Comparison of ENCODE assay signal across 9 mouse cellular contexts in the genomic region with DNA sequence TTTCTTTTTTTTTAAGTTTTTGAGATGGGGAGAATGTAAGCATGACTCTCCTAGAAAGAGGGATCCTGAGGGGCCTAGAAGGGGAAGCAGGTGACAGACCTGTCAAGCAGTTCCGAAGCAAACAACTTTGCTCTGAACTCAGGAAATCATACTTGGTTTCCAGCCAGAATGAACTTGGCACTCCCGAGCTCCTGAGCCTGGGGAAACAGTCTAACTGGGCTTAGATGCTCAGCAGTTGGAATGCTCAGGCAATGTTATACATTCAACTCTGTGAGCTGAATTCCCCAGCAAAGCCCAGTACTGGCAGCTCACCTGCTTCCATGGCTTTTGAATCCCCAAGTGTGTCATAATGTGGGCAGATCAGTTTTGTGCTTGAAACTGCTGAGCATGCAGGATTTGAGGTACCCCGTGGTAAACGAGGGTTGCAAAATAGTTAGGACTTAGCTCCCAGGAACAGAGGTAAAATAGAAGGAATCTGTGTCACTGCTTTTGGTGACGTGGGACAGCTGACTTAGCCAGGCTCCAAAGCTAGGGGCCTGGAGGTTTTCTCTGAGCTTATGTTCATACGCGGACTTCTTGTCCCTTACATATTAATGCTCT. TPM values are rescaled to one million over a fixed set of nuclear protein-coding genes. Genes with fewer than 3 reads are reported as not detected.
DNase-seq lines count a peak whose midpoint lies in the region; ATAC-seq and TF ChIP-seq lines count a peak whose summit lies in the region.
"Had no signal": no experiment of that assay in that cellular context is flagged by ENCODE, and none has a peak within 500 bp of the region (broad histone marks: within the 10 kb centered on the region; RNA-seq: fewer than 3 reads in every experiment).

No protein-coding gene starts in this region.

- H3K4me3 ChIP-seq in heart, embryonic 14.5 days (ENCODE audit: control insufficient read depth in 1 of 2, insufficient read depth in 1 of 2, low read depth in 1 of 2, low read length in 2 of 2), result no peak overlapping the region
- no peak overlapping the region for H3K4me3 ChIP-seq in heart, embryonic 11.5 days (ENCODE audit: low read depth, low read length)
- no peak overlapping the region for H3K4me3 ChIP-seq in stomach, embryonic 14.5 days (ENCODE audit: low read depth, low read length)
- no peak overlapping the region for H3K4me3 ChIP-seq in stomach, postnatal 0 days (ENCODE audit: low read depth, low read length)
- no peak overlapping the region for H3K4me3 ChIP-seq in limb, embryonic 13.5 days

- no peak for TF ChIP-seq EP300 in stomach, postnatal 0 days (optimal IDR thresholded peaks at IDR 0.05)

- H3K4me2 ChIP-seq in heart, embryonic 14.5 days (ENCODE audit: low read length), result no peak overlapping the region
- no peak overlapping the region for H3K4me2 ChIP-seq in heart, embryonic 11.5 days
- H3K4me2 ChIP-seq in stomach, embryonic 14.5 days (replicated peaks; ENCODE audit: low read depth, low read length), result no peak overlapping the region
- H3K4me2 ChIP-seq in stomach, postnatal 0 days (replicated peaks; ENCODE audit: low read depth), result no peak overlapping the region
- H3K4me2 ChIP-seq in limb, embryonic 13.5 days (replicated peaks), result no peak overlapping the region

- no peaks in the 10 kb centered on the region for H3K9me3 ChIP-seq in heart, embryonic 14.5 days (ENCODE audit: control insufficient read depth, low read length)
- no peaks in the 10 kb centered on the region for H3K9me3 ChIP-seq in heart, embryonic 11.5 days (replicated peaks; ENCODE audit: control insufficient read depth, low read length)
- no peaks in the 10 kb centered on the region for H3K9me3 ChIP-seq in stomach, embryonic 14.5 days (ENCODE audit: control insufficient read depth, low read depth, low read length)
- no peaks in the 10 kb centered on the region for H3K9me3 ChIP-seq in stomach, postnatal 0 days (ENCODE audit: control insufficient read depth, low read length)
- H3K9me3 ChIP-seq in limb, embryonic 13.5 days, result no peaks in the 10 kb centered on the region

- H3K27ac ChIP-seq in heart, embryonic 14.5 days (replicated peaks in 1 of 2; ENCODE audit: control insufficient read depth in 1 of 2, insufficient read depth in 1 of 2, low read depth in 2 of 2, low read length in 2 of 2), result peak overlapping the region; percentile 29 to 38; a peak in 3 of 4 replicates
- no peak overlapping the region for H3K27ac ChIP-seq in heart, embryonic 11.5 days (ENCODE audit: low read depth, low read length)
- H3K27ac ChIP-seq in stomach, embryonic 14.5 days (ENCODE audit: low read length), result peak overlapping the region; percentile 52; the same call in 1 of the 2 replicates
- no peak overlapping the region for H3K27ac ChIP-seq in stomach, postnatal 0 days (replicated peaks)
- peak overlapping the region; percentile 34 for H3K27ac ChIP-seq in limb, embryonic 13.5 days

- H3K27me3 ChIP-seq in heart, embryonic 14.5 days (ENCODE audit: control insufficient read depth, insufficient read depth, low read length), result no peaks in the 10 kb centered on the region
- no peaks in the 10 kb centered on the region; the same call in 1 of the 2 replicates for H3K27me3 ChIP-seq in heart, embryonic 11.5 days (ENCODE audit: control insufficient read depth, insufficient read depth, low read length)
- H3K27me3 ChIP-seq in stomach, embryonic 14.5 days (ENCODE audit: control insufficient read depth, insufficient read depth, low read length), result no peaks in the 10 kb centered on the region
- no peaks in the 10 kb centered on the region for H3K27me3 ChIP-seq in stomach, postnatal 0 days (ENCODE audit: control insufficient read depth, insufficient read depth, low read length)
- no peaks in the 10 kb centered on the region for H3K27me3 ChIP-seq in limb, embryonic 13.5 days

- H3K4me1 ChIP-seq in heart, embryonic 14.5 days (ENCODE audit: control insufficient read depth in 2 of 2, insufficient read depth in 2 of 2, low read length in 2 of 2), result peaks cover 5 to 14% of the 10 kb centered on the region in 2 experiments; a peak in 2 of 4 replicates
- H3K4me1 ChIP-seq in heart, embryonic 11.5 days (ENCODE audit: control insufficient read depth, insufficient read depth, low read length), result no peaks in the 10 kb centered on the region
- H3K4me1 ChIP-seq in stomach, embryonic 14.5 days (ENCODE audit: control insufficient read depth, insufficient read depth, low read length), result peaks cover 14% of the 10 kb centered on the region; the same call in 1 of the 2 replicates
- H3K4me1 ChIP-seq in stomach, postnatal 0 days (replicated peaks; ENCODE audit: control insufficient read depth, insufficient read depth), result 0 out of 2 replicates have a peak, but pooled peaks cover 2% of the 10 kb centered on the region
- H3K4me1 ChIP-seq in limb, embryonic 13.5 days, result peaks cover 40% of the 10 kb centered on the region

- DNase-seq in stomach, postnatal 0 days (ENCODE audit: low spot score), result no peak
- DNase-seq in right cerebral cortex, postnatal 10 days (ENCODE audit: low spot score in 2 of 2), result no peak
- DNase-seq in gastrocnemius, postnatal 10 days, result no peak

- TF ChIP-seq CTCF in stomach, postnatal 0 days (IDR thresholded peaks at IDR 0.05; ENCODE audit: low read depth), result no peak

- 54% methylated on average over 7 of the region's 7 CpGs for WGBS in heart, embryonic 14.5 days
- 71% methylated on average over 7 of the region's 7 CpGs for WGBS in heart, embryonic 11.5 days (ENCODE audit: insufficient replicate concordance)
- WGBS in stomach, embryonic 14.5 days, result 40% methylated on average over 7 of the region's 7 CpGs
- 32% methylated on average over 7 of the region's 7 CpGs for WGBS in stomach, postnatal 0 days
- 48% methylated on average over 7 of the region's 7 CpGs for WGBS in limb, embryonic 13.5 days

- H3K36me3 ChIP-seq in heart, embryonic 14.5 days (ENCODE audit: control insufficient read depth, insufficient read depth, low read length), result no peaks in the 10 kb centered on the region
- no peaks in the 10 kb centered on the region for H3K36me3 ChIP-seq in heart, embryonic 11.5 days (ENCODE audit: control insufficient read depth, insufficient read depth, low read length)
- no peaks in the 10 kb centered on the region for H3K36me3 ChIP-seq in stomach, embryonic 14.5 days (ENCODE audit: control insufficient read depth, insufficient read depth, low read length)
- H3K36me3 ChIP-seq in stomach, postnatal 0 days (ENCODE audit: control insufficient read depth, insufficient read depth, low read length), result no peaks in the 10 kb centered on the region
- no peaks in the 10 kb centered on the region for H3K36me3 ChIP-seq in limb, embryonic 13.5 days

- no peak overlapping the region for H3K9ac ChIP-seq in heart, embryonic 14.5 days (ENCODE audit: low read length)
- no peak overlapping the region for H3K9ac ChIP-seq in heart, embryonic 11.5 days (ENCODE audit: low read depth, low read length)
- H3K9ac ChIP-seq in stomach, embryonic 14.5 days (replicated peaks; ENCODE audit: low read depth, low read length), result no peak overlapping the region
- no peak overlapping the region for H3K9ac ChIP-seq in stomach, postnatal 0 days (ENCODE audit: low read length)
- H3K9ac ChIP-seq in limb, embryonic 13.5 days, result no peak overlapping the region

- ATAC-seq in heart, embryonic 14.5 days (ENCODE audit: insufficient number of reproducible peaks, insufficient read depth, low FRiP score, low read depth), result 0 out of 2 replicates have a peak, but pooled peaks have one; percentile 26
- no peak for ATAC-seq in heart, embryonic 11.5 days (replicated peaks; ENCODE audit: insufficient number of reproducible peaks, low FRiP score, low TSS enrichment)
- ATAC-seq in stomach, embryonic 14.5 days (ENCODE audit: insufficient number of reproducible peaks, insufficient read depth, low FRiP score, low read depth), result no peak
- no peak for ATAC-seq in stomach, postnatal 0 days (ENCODE audit: low FRiP score, low TSS enrichment)
- peak; percentile 79 for ATAC-seq in limb, embryonic 13.5 days (ENCODE audit: low FRiP score, low read depth)
- ATAC-seq: inflammation-experienced regulatory T-cells, adult 6 months had no signal

RNA-seq across cellular contexts. Expression of gene Ror1, which starts 47.1 kb away (rescaled TPM):
- 12.4 and 14.7 TPM in 2 replicates for polyA plus RNA-seq in heart, embryonic 14.5 days (2014; fragmentation: Nextera tagmentation; extraction: Ambion mirVana)
- 7.3 and 9.7 TPM in 2 replicates for polyA plus RNA-seq in heart, embryonic 11.5 days (2014; fragmentation: Nextera tagmentation; extraction: Ambion mirVana)
- polyA plus RNA-seq in stomach, embryonic 14.5 days (2014; fragmentation: Nextera tagmentation; extraction: Ambion mirVana), result 13.0 and 14.4 TPM in 2 replicates
- 2.6 and 3.1 TPM in 2 replicates for polyA plus RNA-seq in stomach, postnatal 0 days (2015; fragmentation: Nextera tagmentation; extraction: Ambion mirVana)
- 10.4 and 11.8 TPM in 2 replicates for polyA plus RNA-seq in limb, embryonic 13.5 days (2015; fragmentation: Nextera tagmentation; extraction: Ambion mirVana)
- total RNA-seq in gastrocnemius, postnatal 10 days (2021), result 1 to 10 TPM; 5.4 to 6.3 TPM
- total RNA-seq: megakaryocyte-erythroid progenitor cell, adult 5-6 weeks had no signal
- polyA plus RNA-seq: inflammation-experienced regulatory T-cells, adult 6 months had no signal

Comparison
In these comparisons a context has a peak if more than half of its experiments do, and no peak if none do; other contexts are left out.
1. ATAC-seq: peak in heart, embryonic 14.5 days (single experiment) and limb, embryonic 13.5 days (single experiment); none in heart, embryonic 11.5 days (single experiment), stomach, embryonic 14.5 days (single experiment) and stomach, postnatal 0 days (single experiment).
2. H3K27ac ChIP-seq: peak in heart, embryonic 14.5 days (2 of 2), stomach, embryonic 14.5 days (single experiment) and limb, embryonic 13.5 days (single experiment); none in heart, embryonic 11.5 days (single experiment) and stomach, postnatal 0 days (single experiment).